Mouse (Mus musculus): ENCODE measurements around the gene Ctdspl.

GRCm38 (mm10) chr9:118878596-118878995 is 47.7 kb upstream of the Ctdspl start:
- TF ChIP-seq POLR2A (IDR thresholded peaks at IDR 0.05; ENCODE audit: borderline replicate concordance, low read depth, low read length) (no peak), CTCF (IDR thresholded peaks at IDR 0.05; ENCODE audit: low read depth, low read length) (no peak)
